Mouse (Mus musculus): ENCODE data around the gene Gsta3. TPM values are rescaled to one million over a fixed set of nuclear protein-coding genes. Genes with fewer than 3 reads are reported as not detected.

The Gsta3 gene
- polyA plus RNA-seq, 1 experiment, result 11.5 TPM

GRCm38 (mm10) chr1:21230376-21230775, 10.0 kb upstream of the Gsta3 start:
- 86% methylated on average over 2 of the region's 2 CpGs for WGBS
- no peak for TF ChIP-seq CTCF (IDR thresholded peaks at IDR 0.05; ENCODE audit: control insufficient read depth, insufficient read depth, low read length)
- no peak for TF ChIP-seq POLR2A (IDR thresholded peaks at IDR 0.05; ENCODE audit: borderline replicate concordance, control insufficient read depth, low read depth, low read length)
- Histone ChIP-seq H3K27ac (ENCODE audit: control insufficient read depth, insufficient read depth, low read depth, low read length, poor library complexity) (no peak overlapping the region), H3K4me3 (replicated peaks; ENCODE audit: control insufficient read depth, low read depth, low read length) (no peak overlapping the region), H3K4me1 (ENCODE audit: control insufficient read depth, insufficient read depth, low read length) (no peaks in the 10 kb centered on the region)

DNA sequence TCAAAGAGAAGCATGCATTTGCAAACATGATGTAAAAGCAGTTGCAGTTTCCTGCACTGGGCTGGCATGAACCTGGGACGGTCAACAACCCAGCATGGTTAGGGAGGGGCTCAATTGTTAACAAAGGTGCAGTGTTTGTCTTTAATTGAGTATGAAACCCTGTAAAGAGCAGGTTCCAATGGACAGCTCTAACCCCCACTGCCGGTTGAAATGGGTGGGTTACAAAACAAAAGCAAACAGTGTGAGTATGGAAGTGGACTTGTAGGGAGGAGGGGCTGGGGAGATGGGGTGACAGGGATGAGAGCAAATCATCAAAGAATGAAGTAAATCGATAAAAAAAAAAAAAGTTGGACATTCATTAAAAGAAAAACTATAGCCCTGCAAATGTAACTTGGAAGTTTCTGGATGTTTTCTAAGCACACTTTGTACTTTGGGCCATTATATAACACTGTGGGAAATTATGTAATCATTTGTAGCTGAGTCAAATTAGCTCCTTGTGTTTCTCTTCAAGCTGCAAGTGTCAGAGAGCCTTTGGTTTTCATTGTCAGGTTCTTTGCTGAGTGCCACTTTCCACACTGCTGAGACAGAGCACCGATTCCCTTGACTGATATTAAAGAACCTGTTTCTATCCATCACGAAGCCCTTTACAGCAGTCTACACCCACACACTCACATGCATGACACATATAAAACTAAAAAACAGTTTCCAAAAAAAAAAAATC, 8.5 kb upstream of the Gsta3 start:
- Histone ChIP-seq H3K4me3 (replicated peaks; ENCODE audit: control insufficient read depth, low read depth, low read length) (no peak overlapping the region), H3K4me1 (ENCODE audit: control insufficient read depth, insufficient read depth, low read length) (no peaks in the 10 kb centered on the region), H3K27ac (ENCODE audit: control insufficient read depth, insufficient read depth, low read depth, low read length, poor library complexity) (no peak overlapping the region)
- no peak for TF ChIP-seq CTCF (IDR thresholded peaks at IDR 0.05; ENCODE audit: control insufficient read depth, insufficient read depth, low read length)
- 64% methylated on average over 5 of the region's 5 CpGs for WGBS

DNA sequence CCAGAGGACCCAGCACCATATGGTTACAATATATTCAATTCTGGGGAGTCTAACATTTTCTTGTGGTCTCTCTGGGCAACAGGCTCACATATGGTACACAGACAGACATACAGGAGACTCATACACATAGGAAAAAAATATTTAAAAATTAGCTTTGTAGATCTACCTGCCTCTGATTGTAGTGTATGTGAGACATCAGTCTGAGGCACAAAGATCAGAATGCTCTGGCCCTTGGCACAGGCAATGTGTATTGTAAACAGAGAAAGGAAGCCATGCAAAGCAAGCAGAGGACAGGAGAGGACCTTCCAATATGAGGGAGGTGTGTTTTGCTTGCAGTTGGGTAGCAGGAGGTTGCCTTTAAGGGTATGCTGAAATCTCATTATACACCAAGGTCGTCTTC, 7.9 kb upstream of the Gsta3 start:
- 62% methylated on average over 1 of the region's 1 CpGs for WGBS
- Histone ChIP-seq H3K27ac (ENCODE audit: control insufficient read depth, insufficient read depth, low read depth, low read length, poor library complexity) (no peak overlapping the region), H3K4me3 (replicated peaks; ENCODE audit: control insufficient read depth, low read depth, low read length) (no peak overlapping the region), H3K4me1 (ENCODE audit: control insufficient read depth, insufficient read depth, low read length) (no peaks in the 10 kb centered on the region)
- no peak for TF ChIP-seq CTCF (IDR thresholded peaks at IDR 0.05; ENCODE audit: control insufficient read depth, insufficient read depth, low read length)
- no peak for TF ChIP-seq POLR2A (IDR thresholded peaks at IDR 0.05; ENCODE audit: borderline replicate concordance, control insufficient read depth, low read depth, low read length)

DNA sequence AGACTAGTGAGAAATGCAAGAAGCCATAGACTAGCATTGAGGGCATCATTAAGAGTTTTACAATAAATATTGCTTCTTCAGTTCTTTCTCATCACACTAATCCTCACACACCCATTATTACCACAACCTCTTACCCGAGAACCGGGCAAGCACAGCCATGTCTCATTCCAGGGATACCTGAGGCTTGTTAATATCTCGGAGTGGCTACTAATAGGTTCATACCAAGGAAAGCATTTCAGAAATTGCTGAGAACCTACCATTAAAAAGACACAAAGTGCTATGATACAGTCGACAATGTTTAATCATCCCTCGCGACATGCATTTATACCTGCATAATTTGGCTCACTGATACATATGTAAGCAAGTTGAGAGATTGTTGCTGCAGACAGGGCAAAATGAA, 5.0 kb upstream of the Gsta3 start:
- TF ChIP-seq POLR2A (IDR thresholded peaks at IDR 0.05; ENCODE audit: borderline replicate concordance, control insufficient read depth, low read depth, low read length) (no peak), CTCF (IDR thresholded peaks at IDR 0.05; ENCODE audit: control insufficient read depth, insufficient read depth, low read length) (no peak)
- Histone ChIP-seq H3K27ac (ENCODE audit: control insufficient read depth, insufficient read depth, low read depth, low read length, poor library complexity) (no peak overlapping the region), H3K4me1 (ENCODE audit: control insufficient read depth, insufficient read depth, low read length) (no peaks in the 10 kb centered on the region), H3K4me3 (replicated peaks; ENCODE audit: control insufficient read depth, low read depth, low read length) (no peak overlapping the region)
- 87% methylated on average over 6 of the region's 6 CpGs for WGBS

DNA sequence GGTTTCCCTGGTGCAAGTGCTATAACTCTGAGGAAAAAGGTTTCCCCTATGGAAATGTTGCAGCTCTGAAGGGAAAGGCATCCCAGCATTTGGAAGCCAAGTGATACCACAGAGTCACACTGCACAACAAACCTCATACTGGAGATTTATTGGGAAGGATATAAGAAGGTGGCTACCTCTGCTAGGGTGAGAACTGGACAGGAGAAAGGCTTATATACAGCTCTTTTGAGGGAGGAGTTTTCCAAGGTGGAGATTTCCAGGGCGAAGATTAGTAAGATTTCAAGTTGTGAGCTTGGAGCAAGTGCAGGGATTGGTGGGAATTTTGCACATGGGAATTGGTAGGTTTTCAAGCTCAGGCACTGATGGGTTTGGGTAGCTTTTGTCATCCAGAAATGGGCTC, 707 bp downstream of the Gsta3 start:
- H3K27ac ChIP-seq (ENCODE audit: control insufficient read depth, insufficient read depth, low read depth, low read length, poor library complexity), result no peak overlapping the region
- WGBS, result 78% methylated on average over 1 of the region's 1 CpGs
- no peak overlapping the region for H3K4me3 ChIP-seq (replicated peaks; ENCODE audit: control insufficient read depth, low read depth, low read length)
- H3K4me1 ChIP-seq (ENCODE audit: control insufficient read depth, insufficient read depth, low read length), result no peaks in the 10 kb centered on the region
- TF ChIP-seq CTCF (IDR thresholded peaks at IDR 0.05; ENCODE audit: control insufficient read depth, insufficient read depth, low read length), result no peak
- TF ChIP-seq POLR2A (IDR thresholded peaks at IDR 0.05; ENCODE audit: borderline replicate concordance, control insufficient read depth, low read depth, low read length), result no peak

DNA sequence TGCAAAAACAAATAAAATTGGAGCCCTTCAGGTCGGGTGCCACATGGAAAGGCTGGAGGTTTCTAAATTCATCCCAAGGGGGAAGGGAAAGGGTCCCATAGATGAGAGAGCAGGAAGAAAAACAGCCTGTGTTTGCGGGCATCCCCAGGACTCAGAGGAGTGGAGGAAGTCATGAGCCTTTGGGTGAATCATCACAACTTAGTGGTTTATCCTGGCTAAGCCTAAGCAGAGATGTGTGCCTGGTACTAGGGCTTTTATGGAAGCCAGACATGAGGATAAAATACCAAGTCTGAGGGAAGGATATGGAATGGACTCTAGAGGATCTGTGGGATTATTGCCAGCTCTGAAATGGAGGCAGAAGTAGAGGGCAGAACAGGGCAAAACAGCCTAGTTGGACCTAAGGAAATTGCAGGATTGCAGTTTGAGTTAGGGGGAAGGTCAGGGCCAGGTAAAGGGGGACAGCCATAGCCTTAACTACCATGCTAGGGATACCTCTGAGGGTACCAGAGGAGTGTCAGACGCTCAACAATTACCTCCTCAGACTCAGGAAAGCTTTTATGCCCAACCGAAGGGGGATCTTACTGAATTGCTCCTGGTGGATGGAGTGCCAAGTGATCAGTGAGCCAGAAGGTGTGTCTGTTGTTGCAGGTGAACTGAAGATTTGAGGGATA, 4.0 kb downstream of the Gsta3 start:
- WGBS, result 52% methylated on average over 4 of the region's 4 CpGs
- TF ChIP-seq CTCF (IDR thresholded peaks at IDR 0.05; ENCODE audit: control insufficient read depth, insufficient read depth, low read length) (no peak), POLR2A (IDR thresholded peaks at IDR 0.05; ENCODE audit: borderline replicate concordance, control insufficient read depth, low read depth, low read length) (no peak)
- H3K4me1 ChIP-seq (ENCODE audit: control insufficient read depth, insufficient read depth, low read length), result no peaks in the 10 kb centered on the region
- no peak overlapping the region for H3K27ac ChIP-seq (ENCODE audit: control insufficient read depth, insufficient read depth, low read depth, low read length, poor library complexity)
- no peak overlapping the region for H3K4me3 ChIP-seq (replicated peaks; ENCODE audit: control insufficient read depth, low read depth, low read length)

- H3K4me1 ChIP-seq (ENCODE audit: control insufficient read depth, insufficient read depth, low read length), result no peaks in the 10 kb centered on the region
- 77% methylated on average over 3 of the region's 3 CpGs for WGBS
- H3K4me3 ChIP-seq (replicated peaks; ENCODE audit: control insufficient read depth, low read depth, low read length), result no peak overlapping the region
- no peak overlapping the region for H3K27ac ChIP-seq (ENCODE audit: control insufficient read depth, insufficient read depth, low read depth, low read length, poor library complexity)
- TF ChIP-seq CTCF (IDR thresholded peaks at IDR 0.05; ENCODE audit: control insufficient read depth, insufficient read depth, low read length) (no peak), POLR2A (IDR thresholded peaks at IDR 0.05; ENCODE audit: borderline replicate concordance, control insufficient read depth, low read depth, low read length) (no peak)
These were observed 5.7 kb downstream of the Gsta3 start for GRCm38 (mm10) chr1:21246136-21246535.

- TF ChIP-seq POLR2A (IDR thresholded peaks at IDR 0.05; ENCODE audit: borderline replicate concordance, control insufficient read depth, low read depth, low read length) (no peak), CTCF (IDR thresholded peaks at IDR 0.05; ENCODE audit: control insufficient read depth, insufficient read depth, low read length) (no peak)
- no peak overlapping the region for H3K4me3 ChIP-seq (replicated peaks; ENCODE audit: control insufficient read depth, low read depth, low read length)
- no peak overlapping the region for H3K27ac ChIP-seq (ENCODE audit: control insufficient read depth, insufficient read depth, low read depth, low read length, poor library complexity)
- no peaks in the 10 kb centered on the region for H3K4me1 ChIP-seq (ENCODE audit: control insufficient read depth, insufficient read depth, low read length)
These were observed 7.5 kb downstream of the Gsta3 start for GRCm38 (mm10) chr1:21247896-21248295.

Measured in bone marrow, adult 2 months (tissue).